Mouse (Mus musculus) heart, postnatal 0 days (tissue): ENCODE results near the gene Car10. TPM values are rescaled to one million over a fixed set of nuclear protein-coding genes. Genes with fewer than 3 reads are reported as not detected.

Source experiments
- ATAC-seq: fragments of 200-750 bp; cut with Nextera tagmentation; 2 replicates; pipeline ENCODE4 v1.8.0; 2017; ENCODE audit warnings: low read depth, moderate number of reproducible peaks, moderate library complexity; ENCODE audit not compliant: insufficient read depth
- DNase-seq: peaks from one replicate; pipeline ENCODE4 v3.0.0-alpha.2; 2016; ENCODE audit warnings: low spot score
- H3K27ac ChIP-seq: fragments of 300-500 bp; sonication (generic); 2 replicates; pipeline ENCODE4 v1.5.1; 2014; ENCODE audit warnings: low read depth, mild to moderate bottlenecking
- H3K27me3 ChIP-seq: fragments of 300-500 bp; sonication (generic); 2 replicates; pipeline ENCODE4 v1.6.1; 2014; ENCODE audit warnings: low read length, mixed read lengths; ENCODE audit not compliant: control insufficient read depth, insufficient read depth
- H3K36me3 ChIP-seq: fragments of 300-500 bp; sonication (generic); replicated peaks from 2 replicates; pipeline ENCODE4 v1.6.1; 2014; ENCODE audit warnings: low read length, mixed read lengths; ENCODE audit not compliant: control insufficient read depth, insufficient read depth
- H3K4me1 ChIP-seq: fragments of 300-500 bp; sonication (generic); 2 replicates; pipeline ENCODE4 v1.6.1; 2014; ENCODE audit warnings: antibody characterized with exemption; ENCODE audit not compliant: control insufficient read depth, insufficient read depth
- H3K4me2 ChIP-seq: fragments of 300-500 bp; sonication (generic); 2 replicates; pipeline ENCODE4 v1.6.1; 2014; ENCODE audit warnings: low read depth, mild to moderate bottlenecking, low read length, moderate library complexity
- H3K4me3 ChIP-seq: fragments of 300-500 bp; sonication (generic); 2 replicates; pipeline ENCODE4 v1.5.1; 2014; ENCODE audit warnings: low read depth, low read length
- H3K9ac ChIP-seq: fragments of 300-500 bp; sonication (generic); replicated peaks from 2 replicates; pipeline ENCODE4 v1.6.1; 2014; ENCODE audit warnings: low read depth, low read length, mixed read lengths
- H3K9me3 ChIP-seq: fragments of 300-500 bp; sonication (generic); replicated peaks from 2 replicates; pipeline ENCODE4 v1.6.1; 2016; ENCODE audit warnings: low read length; ENCODE audit not compliant: control insufficient read depth
- CTCF ChIP-seq: IDR thresholded peaks from 2 replicates; pipeline ENCODE4 v1.5.1; 2016; ENCODE audit warnings: antibody characterized with exemption, control low read depth, low read depth
- EP300 ChIP-seq: IDR thresholded peaks from 2 replicates; pipeline ENCODE4 v1.6.1; 2016; ENCODE audit warnings: antibody characterized with exemption, low read depth
- WGBS: fragments of 180-500 bp; shearing (Covaris S2); extraction: QIAGEN DNeasy Blood & Tissue Kit; methylation state at CpG from one replicate; pipeline ENCODE4 v1.1.7; 2014; 5-methylcytosine and 5-hydroxymethylcytosine counted together
- polyA plus RNA-seq: library from polyadenylated mRNA; unstranded; fragments of >200 nt; fragmentation: Nextera tagmentation; extraction: Ambion mirVana; gene quantifications from 2 replicates; pipeline ENCODE4 v1.2.1, GENCODE M21; 2015
- total RNA-seq: library from RNA; depleted of rRNA; stranded (reverse); fragments of >200 nt; gene quantifications from 2 replicates; pipeline ENCODE4 v1.2.3, GENCODE M21; 2014; ENCODE audit warnings: low replicate concordance

Car10 gene
- total and polyA plus RNA-seq, 2 experiments from 2014 or later: not detected

- no peak overlapping the region for H3K9ac ChIP-seq
- no peaks in the 10 kb centered on the region for H3K9me3 ChIP-seq
- no peak overlapping the region for H3K27ac ChIP-seq
- H3K27me3 ChIP-seq: no peaks in the 10 kb centered on the region
- no peak overlapping the region for H3K4me2 ChIP-seq
- TF ChIP-seq CTCF: no peak
- 61% methylated on average over 1 of the region's 1 CpGs for WGBS
- ATAC-seq: no peak
- no peak overlapping the region for H3K4me3 ChIP-seq
- H3K36me3 ChIP-seq: no peaks in the 10 kb centered on the region
- no peaks in the 10 kb centered on the region for H3K4me1 ChIP-seq
- DNase-seq: no peak
Observed at GRCm38 (mm10) chr11:93440466-93440865, 342.6 kb downstream of the Car10 start.

- no peak overlapping the region for H3K4me2 ChIP-seq
- DNase-seq (no peak), ATAC-seq (no peak)
- TF ChIP-seq EP300: no peak
- TF ChIP-seq CTCF: no peak
- no peaks in the 10 kb centered on the region for H3K27me3 ChIP-seq
- no peaks in the 10 kb centered on the region for H3K9me3 ChIP-seq
- H3K4me3 ChIP-seq: no peak overlapping the region
- no peaks in the 10 kb centered on the region for H3K4me1 ChIP-seq
- no peak overlapping the region for H3K9ac ChIP-seq
- no peaks in the 10 kb centered on the region for H3K36me3 ChIP-seq
- 91% methylated on average over 2 of the region's 2 CpGs for WGBS
- no peak overlapping the region for H3K27ac ChIP-seq
Observed at GRCm38 (mm10) chr11:93443777-93444176, 345.9 kb downstream of the Car10 start.

DNA sequence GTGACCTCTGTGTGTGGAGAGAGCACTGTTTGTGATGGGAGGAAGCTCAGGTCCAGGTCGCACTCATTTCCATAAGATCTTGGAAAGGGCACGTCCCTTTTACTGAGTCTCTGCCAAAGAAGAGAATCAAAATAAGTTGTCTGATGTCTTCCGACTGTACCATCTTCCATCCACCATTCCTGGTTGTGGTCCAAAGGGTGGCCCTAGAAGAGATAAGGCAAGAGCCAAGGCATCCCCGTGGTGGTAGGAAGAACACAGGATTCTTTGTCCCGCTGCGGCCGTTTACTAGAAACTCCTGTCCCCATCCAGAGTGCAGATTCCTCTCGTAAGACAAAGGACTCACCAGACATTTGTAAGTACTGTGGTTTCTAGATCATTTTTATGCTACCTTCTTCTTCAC lies 346.9 kb downstream of the Car10 start:
- H3K4me3 ChIP-seq: no peak overlapping the region
- H3K27ac ChIP-seq: no peak overlapping the region
- DNase-seq (no peak), ATAC-seq (no peak)
- H3K4me2 ChIP-seq: no peak overlapping the region
- H3K27me3 ChIP-seq: no peaks in the 10 kb centered on the region
- TF ChIP-seq CTCF: no peak
- no peak for TF ChIP-seq EP300
- H3K4me1 ChIP-seq: no peaks in the 10 kb centered on the region
- no peaks in the 10 kb centered on the region for H3K9me3 ChIP-seq
- WGBS: 75% methylated on average over 8 of the region's 8 CpGs
- H3K36me3 ChIP-seq: no peaks in the 10 kb centered on the region
- no peak overlapping the region for H3K9ac ChIP-seq

DNA sequence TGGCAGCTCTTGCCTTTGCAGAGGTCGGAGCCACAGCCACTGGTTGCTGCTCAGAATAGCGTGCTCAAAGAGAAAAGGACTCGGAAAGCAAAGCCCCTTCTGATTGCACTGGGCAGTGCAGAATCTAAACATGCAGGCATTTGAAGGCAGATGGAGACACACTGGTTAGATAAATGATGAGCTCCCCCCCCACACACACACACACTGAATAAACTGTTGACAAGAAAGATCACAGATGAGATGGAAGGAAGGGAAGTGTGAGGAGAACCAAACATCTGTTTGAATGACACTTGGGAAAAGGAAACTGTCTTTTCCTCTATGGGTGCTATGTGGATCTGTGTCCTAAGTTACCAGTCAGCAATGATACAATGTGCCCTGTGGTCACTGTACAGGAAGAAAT lies 349.7 kb downstream of the Car10 start:
- Histone ChIP-seq H3K27ac (no peak overlapping the region), H3K27me3 (no peaks in the 10 kb centered on the region), H3K36me3 (no peaks in the 10 kb centered on the region), H3K9ac (no peak overlapping the region), H3K4me3 (no peak overlapping the region), H3K4me2 (no peak overlapping the region), H3K4me1 (no peaks in the 10 kb centered on the region), H3K9me3 (no peaks in the 10 kb centered on the region)
- WGBS: 62% methylated on average over 3 of the region's 3 CpGs
- DNase-seq (no peak), ATAC-seq (no peak)
- TF ChIP-seq EP300 (no peak), CTCF (no peak)

DNA sequence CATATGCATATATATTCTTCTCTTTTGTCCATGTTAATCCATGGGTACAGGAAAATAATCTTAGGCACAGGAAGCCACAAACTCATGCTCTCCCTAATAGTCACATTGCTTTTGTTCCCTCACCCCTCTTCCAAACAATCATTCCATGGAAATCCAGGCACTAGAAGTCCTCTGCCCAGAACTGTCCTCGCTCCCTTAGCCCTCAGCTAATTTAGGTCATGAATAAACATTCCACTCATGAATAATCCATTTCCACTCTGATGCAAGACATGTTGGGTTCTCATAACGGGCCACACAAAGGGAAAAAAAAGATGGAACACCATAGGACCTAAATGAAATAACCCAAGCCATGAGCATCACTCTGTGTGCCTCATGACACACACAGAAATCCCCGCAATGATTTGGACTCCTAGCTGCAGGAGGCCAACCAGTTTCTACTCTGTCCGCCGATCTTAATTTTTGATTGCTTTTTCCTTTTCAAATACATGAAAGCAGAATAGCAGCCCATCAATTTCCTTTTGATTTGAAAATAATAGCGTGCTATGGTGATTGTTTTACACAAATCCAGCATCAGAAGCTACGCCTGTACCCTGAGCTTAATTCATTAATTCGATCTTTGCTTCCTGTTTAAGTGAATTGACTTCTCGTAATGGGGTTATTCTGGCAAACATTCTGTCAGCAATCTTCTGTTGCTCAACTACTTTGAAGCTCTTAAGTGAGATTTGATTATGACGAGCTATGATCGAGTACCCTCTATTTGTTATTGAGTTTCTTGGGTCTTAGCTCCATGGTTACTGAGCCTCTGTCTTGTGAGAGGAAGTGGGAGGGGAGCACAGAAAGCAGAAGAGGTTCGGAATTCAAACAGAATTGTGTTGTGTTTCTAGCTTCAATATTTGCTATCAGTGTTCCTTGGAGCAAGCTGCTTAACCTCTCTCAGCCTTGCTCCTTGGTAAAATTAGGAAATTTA lies 350.7 kb downstream of the Car10 start:
- ATAC-seq: no peak
- H3K9me3 ChIP-seq: no peaks in the 10 kb centered on the region
- H3K9ac ChIP-seq: no peak overlapping the region
- TF ChIP-seq EP300 (no peak), CTCF (no peak)
- H3K27ac ChIP-seq: no peak overlapping the region
- H3K4me2 ChIP-seq: no peak overlapping the region
- WGBS: 72% methylated on average over 12 of the region's 12 CpGs
- H3K4me3 ChIP-seq: no peak overlapping the region
- DNase-seq: no peak
- no peaks in the 10 kb centered on the region for H3K36me3 ChIP-seq
- no peaks in the 10 kb centered on the region for H3K4me1 ChIP-seq
- H3K27me3 ChIP-seq: no peaks in the 10 kb centered on the region

DNA sequence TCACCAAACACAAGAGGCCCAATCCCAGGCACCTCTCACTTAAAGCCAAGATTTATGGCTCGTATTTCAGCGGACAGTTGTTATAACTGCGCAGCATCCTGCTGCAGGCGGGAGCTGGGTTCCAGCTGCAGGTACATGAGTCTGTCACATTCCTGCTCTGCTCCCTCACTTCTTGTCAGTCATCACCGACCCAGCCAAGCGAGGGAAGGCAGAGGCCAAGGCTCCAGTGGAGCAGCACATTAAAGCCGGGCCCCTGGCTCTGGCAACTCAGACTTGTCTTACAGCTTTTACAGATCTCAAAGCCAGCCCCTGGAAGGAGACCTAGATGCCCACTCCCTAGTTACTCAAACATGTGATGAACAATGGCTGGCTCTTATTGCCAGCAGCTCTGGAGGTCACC lies 352.7 kb downstream of the Car10 start:
- Histone ChIP-seq H3K27me3 (no peaks in the 10 kb centered on the region), H3K27ac (no peak overlapping the region), H3K9ac (no peak overlapping the region), H3K4me3 (no peak overlapping the region), H3K4me1 (no peaks in the 10 kb centered on the region), H3K36me3 (no peaks in the 10 kb centered on the region), H3K9me3 (no peaks in the 10 kb centered on the region), H3K4me2 (no peak overlapping the region)
- 73% methylated on average over 7 of the region's 7 CpGs for WGBS
- ATAC-seq: no peak
- DNase-seq: no peak
- TF ChIP-seq CTCF (no peak), EP300 (no peak)
